Mouse (Mus musculus): ENCODE measurements at regions not wholly inside any gene's neighbourhood (a gene's known extent, or its start where the extent isn't known, plus 50 kb on each side); places are given as distances from the start of the nearest gene placed in this dataset.
A peak's percentile ranks its signal among the peaks of the same experiment; 100 is the strongest.

DNA sequence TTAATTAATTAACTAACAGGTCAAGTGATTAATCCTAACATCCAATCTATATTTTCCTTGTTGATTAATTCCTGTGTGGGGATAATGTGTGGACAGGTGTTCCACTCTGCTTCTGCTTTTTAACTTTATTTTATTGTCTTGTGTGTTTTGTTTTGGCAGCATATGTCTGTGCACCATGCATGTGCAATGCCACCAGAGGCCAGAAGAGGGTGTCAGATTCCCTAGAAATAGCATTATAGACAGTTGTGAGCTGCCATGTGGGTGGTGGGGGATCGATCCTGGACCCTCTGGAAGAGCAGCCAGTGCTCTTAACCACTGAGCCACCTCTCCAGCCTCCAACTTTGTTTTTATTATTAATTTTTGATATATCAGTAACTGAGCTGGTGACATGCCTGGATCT lies 65.6 kb downstream of the En1 start:
- H3K36me3 ChIP-seq (ENCODE audit: control insufficient read depth, insufficient read depth): no peaks in the 10 kb centered on the region
- ATAC-seq (replicated peaks; ENCODE audit: extremely low read depth, insufficient read depth, low FRiP score): no peak
- H3K9me3 ChIP-seq (replicated peaks; ENCODE audit: control insufficient read depth, low read length): no peaks in the 10 kb centered on the region
- WGBS: 79% methylated on average over 1 of the region's 1 CpGs
- H3K27me3 ChIP-seq (ENCODE audit: control insufficient read depth, insufficient read depth, low read length): no peaks in the 10 kb centered on the region
- H3K27ac ChIP-seq (ENCODE audit: low read length): no peak overlapping the region
- no peaks in the 10 kb centered on the region for H3K4me1 ChIP-seq (ENCODE audit: control insufficient read depth, insufficient read depth, low read length)
- no peak overlapping the region for H3K4me2 ChIP-seq (ENCODE audit: low read depth, low read length)
- no peak overlapping the region for H3K9ac ChIP-seq (ENCODE audit: low read length)
- no peak overlapping the region for H3K4me3 ChIP-seq (ENCODE audit: low read length)

DNA sequence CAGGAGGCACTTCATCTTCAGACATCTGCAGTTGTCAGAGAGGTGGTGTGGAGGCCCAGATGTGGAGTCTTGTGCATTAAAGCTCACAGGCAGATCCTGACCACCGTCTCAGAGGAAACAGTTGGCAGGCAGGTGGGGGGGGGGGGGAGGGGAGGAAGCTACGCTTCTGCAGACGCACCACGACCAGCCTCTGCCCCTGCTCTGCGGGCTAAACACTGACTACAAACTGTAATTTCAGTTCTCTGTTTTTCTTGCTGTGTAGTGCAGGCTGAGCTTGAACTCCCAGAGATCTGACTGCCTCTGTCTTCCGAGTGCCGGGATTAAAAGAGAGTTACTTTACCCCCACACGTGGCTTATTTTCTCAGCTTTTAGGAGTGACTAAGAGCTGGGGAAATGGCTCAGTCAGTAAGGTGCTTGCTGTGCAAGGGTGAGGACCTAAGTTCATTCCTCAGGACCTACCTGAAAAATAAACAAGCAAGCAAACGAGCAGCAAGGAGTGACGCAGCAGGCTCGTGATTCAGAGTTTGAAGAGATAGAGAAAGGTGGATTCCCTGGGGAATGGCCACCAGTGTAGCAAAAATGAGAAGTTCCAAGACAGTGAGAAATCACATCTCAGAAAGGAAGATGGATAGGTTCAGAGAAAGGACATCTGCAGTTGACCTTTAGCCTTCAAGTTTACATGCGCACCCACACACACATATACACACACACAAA lies 81.5 kb downstream of the En1 start:
- H3K4me1 ChIP-seq (ENCODE audit: control insufficient read depth, insufficient read depth, low read length): no peaks in the 10 kb centered on the region
- H3K27ac ChIP-seq (ENCODE audit: low read length): no peak overlapping the region
- WGBS: 53% methylated on average over 11 of the region's 12 CpGs

DNA sequence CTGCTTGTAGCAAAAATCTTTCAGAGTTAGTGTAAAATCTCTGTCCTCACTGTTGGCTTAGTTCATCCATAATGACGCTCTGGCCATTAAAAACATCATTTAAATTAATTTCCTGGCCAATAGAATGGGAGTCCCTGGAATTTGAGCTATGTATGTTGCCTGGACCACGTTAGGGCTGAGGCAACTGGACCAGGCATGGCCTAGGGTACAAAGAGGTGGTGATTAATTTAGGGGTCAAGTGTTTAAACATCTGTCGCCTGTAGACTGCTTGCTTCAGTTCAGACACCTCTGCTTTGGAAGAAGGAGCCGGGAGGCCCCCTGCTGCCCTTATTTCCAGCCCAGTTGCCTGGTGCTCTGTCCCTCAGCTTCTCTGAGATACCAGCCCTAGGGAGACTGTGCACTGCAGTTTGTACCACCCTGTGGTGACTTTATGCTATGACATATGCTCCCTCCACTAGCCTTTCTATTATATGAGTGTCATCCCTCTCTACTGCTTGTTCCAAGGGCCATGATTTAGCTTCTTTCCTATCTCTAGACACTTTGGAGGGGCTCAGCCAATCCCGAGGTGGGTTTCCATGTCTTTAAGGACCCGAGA lies 83.5 kb downstream of the En1 start:
- Histone ChIP-seq H3K36me3 (ENCODE audit: control insufficient read depth, insufficient read depth) (no peaks in the 10 kb centered on the region), H3K27ac (ENCODE audit: low read length) (no peak overlapping the region), H3K4me3 (ENCODE audit: low read length) (no peak overlapping the region), H3K9me3 (replicated peaks; ENCODE audit: control insufficient read depth, low read length) (no peaks in the 10 kb centered on the region), H3K27me3 (ENCODE audit: control insufficient read depth, insufficient read depth, low read length) (no peaks in the 10 kb centered on the region), H3K4me2 (ENCODE audit: low read depth, low read length) (no peak overlapping the region), H3K4me1 (ENCODE audit: control insufficient read depth, insufficient read depth, low read length) (no peaks in the 10 kb centered on the region), H3K9ac (ENCODE audit: low read length) (no peak overlapping the region)
- 0 out of 2 replicates have a peak, but pooled peaks have one; percentile 16 for ATAC-seq (replicated peaks; ENCODE audit: extremely low read depth, insufficient read depth, low FRiP score)
- 42% methylated on average over 6 of the region's 6 CpGs for WGBS

More for the DNA sequence above, 81.5 kb downstream of the En1 start:
- Histone ChIP-seq H3K27me3 (ENCODE audit: control insufficient read depth, insufficient read depth, low read length) (no peaks in the 10 kb centered on the region), H3K4me3 (ENCODE audit: low read length) (no peak overlapping the region), H3K36me3 (ENCODE audit: control insufficient read depth, insufficient read depth) (no peaks in the 10 kb centered on the region), H3K9ac (ENCODE audit: low read length) (no peak overlapping the region), H3K4me2 (ENCODE audit: low read depth, low read length) (no peak overlapping the region), H3K9me3 (replicated peaks; ENCODE audit: control insufficient read depth, low read length) (no peaks in the 10 kb centered on the region)
- 0 out of 2 replicates have a peak, but pooled peaks have one; percentile 42 for ATAC-seq (replicated peaks; ENCODE audit: extremely low read depth, insufficient read depth, low FRiP score)

DNA sequence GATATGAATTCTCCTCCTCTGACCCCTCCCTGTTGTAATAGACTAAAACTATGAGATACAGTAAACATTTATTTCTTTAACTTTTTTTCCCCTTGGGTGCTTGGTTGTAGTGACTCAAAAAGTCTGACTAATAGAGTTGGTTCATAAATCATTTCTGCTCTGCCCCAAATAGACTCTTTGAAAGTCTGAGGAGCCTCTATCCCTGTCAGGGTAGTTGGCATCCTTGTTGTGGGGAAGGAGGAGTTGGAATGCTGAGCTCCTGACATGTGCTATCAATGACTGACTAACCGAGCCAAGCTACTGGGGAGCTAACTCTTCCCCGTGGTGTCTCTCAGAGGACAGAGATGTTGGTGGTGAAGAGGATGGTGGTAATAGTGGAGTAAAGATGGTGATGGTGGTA lies 89.4 kb downstream of the En1 start:
- ATAC-seq (replicated peaks; ENCODE audit: extremely low read depth, insufficient read depth, low FRiP score): no peak
- H3K4me2 ChIP-seq (ENCODE audit: low read depth, low read length): no peak overlapping the region
- H3K4me1 ChIP-seq (ENCODE audit: control insufficient read depth, insufficient read depth, low read length): no peaks in the 10 kb centered on the region
- H3K9ac ChIP-seq (ENCODE audit: low read length): no peak overlapping the region
- 0 out of 2 replicates have a peak, but pooled peaks cover 6% of the 10 kb centered on the region for H3K9me3 ChIP-seq (replicated peaks; ENCODE audit: control insufficient read depth, low read length)
- no peak overlapping the region for H3K4me3 ChIP-seq (ENCODE audit: low read length)
- no peaks in the 10 kb centered on the region for H3K27me3 ChIP-seq (ENCODE audit: control insufficient read depth, insufficient read depth, low read length)
- WGBS: 73% methylated on average over 2 of the region's 2 CpGs
- H3K27ac ChIP-seq (ENCODE audit: low read length): no peak overlapping the region
- H3K36me3 ChIP-seq (ENCODE audit: control insufficient read depth, insufficient read depth): no peaks in the 10 kb centered on the region

DNA sequence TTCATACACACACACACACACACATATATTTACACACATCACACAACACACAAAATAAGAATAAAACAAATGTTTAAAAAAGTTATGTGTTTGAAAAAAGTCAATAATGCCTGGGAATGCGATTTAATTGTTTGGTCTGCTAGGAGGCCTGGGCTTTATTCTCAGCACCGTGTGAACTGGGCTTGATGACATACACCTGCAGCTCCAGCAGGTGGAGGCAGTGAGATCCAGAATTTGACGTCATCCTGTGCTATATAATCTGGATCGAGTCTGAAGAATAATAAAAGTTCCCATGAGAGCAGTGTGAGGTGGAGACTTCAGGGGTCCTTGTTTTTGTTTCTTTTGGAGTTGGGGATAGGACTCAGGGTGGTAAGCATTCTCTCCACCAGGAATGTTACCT lies 96.0 kb downstream of the En1 start:
- Histone ChIP-seq H3K4me3 (ENCODE audit: low read length) (no peak overlapping the region), H3K36me3 (ENCODE audit: control insufficient read depth, insufficient read depth) (no peaks in the 10 kb centered on the region), H3K27me3 (ENCODE audit: control insufficient read depth, insufficient read depth, low read length) (no peaks in the 10 kb centered on the region), H3K4me1 (ENCODE audit: control insufficient read depth, insufficient read depth, low read length) (no peaks in the 10 kb centered on the region), H3K27ac (ENCODE audit: low read length) (no peak overlapping the region), H3K9ac (ENCODE audit: low read length) (no peak overlapping the region), H3K9me3 (replicated peaks; ENCODE audit: control insufficient read depth, low read length) (0 out of 2 replicates have a peak, but pooled peaks cover 6% of the 10 kb centered on the region), H3K4me2 (ENCODE audit: low read depth, low read length) (no peak overlapping the region)
- WGBS: 77% methylated on average over 4 of the region's 4 CpGs
- no peak for ATAC-seq (replicated peaks; ENCODE audit: extremely low read depth, insufficient read depth, low FRiP score)

DNA sequence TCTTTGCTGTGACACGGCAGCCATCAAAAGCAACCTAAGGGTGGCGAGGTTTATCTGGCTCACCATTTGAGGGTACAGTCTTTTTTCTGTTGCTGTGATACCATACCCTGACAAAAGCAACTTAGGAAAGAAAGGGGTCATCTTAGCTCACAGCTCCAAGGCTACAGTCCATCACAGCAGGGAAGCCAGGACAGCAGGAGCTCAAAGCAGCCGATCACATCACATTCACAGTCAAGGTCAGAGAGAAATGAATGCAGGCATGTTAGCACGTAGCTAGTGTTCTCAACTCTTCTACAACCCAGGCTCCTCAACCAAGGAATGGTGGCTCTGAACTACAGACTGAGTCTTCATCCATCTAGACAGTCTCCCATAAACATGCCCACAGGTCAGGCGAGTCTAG lies 102.0 kb downstream of the En1 start:
- Histone ChIP-seq H3K27me3 (ENCODE audit: control insufficient read depth, insufficient read depth, low read length) (no peaks in the 10 kb centered on the region), H3K9ac (ENCODE audit: low read length) (no peak overlapping the region), H3K9me3 (replicated peaks; ENCODE audit: control insufficient read depth, low read length) (no peaks in the 10 kb centered on the region), H3K36me3 (ENCODE audit: control insufficient read depth, insufficient read depth) (no peaks in the 10 kb centered on the region), H3K4me1 (ENCODE audit: control insufficient read depth, insufficient read depth, low read length) (no peaks in the 10 kb centered on the region), H3K4me2 (ENCODE audit: low read depth, low read length) (no peak overlapping the region), H3K27ac (ENCODE audit: low read length) (no peak overlapping the region), H3K4me3 (ENCODE audit: low read length) (no peak overlapping the region)
- 72% methylated on average over 5 of the region's 5 CpGs for WGBS
- ATAC-seq (replicated peaks; ENCODE audit: extremely low read depth, insufficient read depth, low FRiP score): no peak

DNA sequence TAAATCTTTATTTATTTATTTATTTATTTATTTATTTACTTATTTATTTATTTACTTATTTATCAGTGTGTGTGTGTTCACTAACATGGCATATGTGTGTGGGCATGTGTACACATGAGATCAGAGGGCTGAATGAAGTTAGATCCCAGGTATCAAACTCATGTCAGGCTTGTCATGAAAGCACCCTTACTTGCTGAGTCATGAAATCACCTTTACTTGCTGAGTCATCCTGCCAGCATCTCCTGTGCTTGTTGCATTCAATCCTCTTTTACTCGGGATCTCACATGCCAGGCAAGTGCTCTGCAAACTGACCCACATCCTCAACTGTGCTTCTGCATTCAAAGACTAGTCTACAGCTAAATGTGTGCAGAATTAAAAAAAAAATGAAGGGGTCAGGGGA lies 103.8 kb downstream of the En1 start:
- Histone ChIP-seq H3K9me3 (replicated peaks; ENCODE audit: control insufficient read depth, low read length) (no peaks in the 10 kb centered on the region), H3K36me3 (ENCODE audit: control insufficient read depth, insufficient read depth) (no peaks in the 10 kb centered on the region), H3K4me2 (ENCODE audit: low read depth, low read length) (no peak overlapping the region), H3K4me3 (ENCODE audit: low read length) (no peak overlapping the region), H3K27me3 (ENCODE audit: control insufficient read depth, insufficient read depth, low read length) (no peaks in the 10 kb centered on the region), H3K4me1 (ENCODE audit: control insufficient read depth, insufficient read depth, low read length) (no peaks in the 10 kb centered on the region), H3K9ac (ENCODE audit: low read length) (no peak overlapping the region), H3K27ac (ENCODE audit: low read length) (no peak overlapping the region)
- 42% methylated on average over 1 of the region's 1 CpGs for WGBS
- no peak for ATAC-seq (replicated peaks; ENCODE audit: extremely low read depth, insufficient read depth, low FRiP score)

DNA sequence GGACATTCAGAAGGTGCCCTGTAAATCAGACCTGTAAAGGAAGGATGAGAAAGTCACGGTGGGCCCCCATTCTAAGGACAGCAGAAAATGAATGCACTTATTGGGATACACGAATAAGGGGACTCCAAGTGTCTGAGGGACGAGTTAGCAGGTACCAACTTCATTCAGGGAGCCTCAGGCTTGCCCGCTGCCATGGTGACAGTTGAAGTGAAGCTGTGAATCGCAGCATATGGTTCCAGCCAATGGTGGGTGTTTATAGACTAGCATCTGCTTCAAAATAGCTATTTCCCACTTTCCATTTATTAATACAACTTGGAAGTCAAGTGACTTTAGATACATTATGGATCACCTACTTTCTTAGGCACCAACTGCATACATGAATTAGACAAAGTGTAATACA lies 106.3 kb downstream of the En1 start:
- Histone ChIP-seq H3K4me3 (ENCODE audit: low read length) (no peak overlapping the region), H3K4me1 (ENCODE audit: control insufficient read depth, insufficient read depth, low read length) (no peaks in the 10 kb centered on the region), H3K9me3 (replicated peaks; ENCODE audit: control insufficient read depth, low read length) (no peaks in the 10 kb centered on the region), H3K27me3 (ENCODE audit: control insufficient read depth, insufficient read depth, low read length) (no peaks in the 10 kb centered on the region), H3K36me3 (ENCODE audit: control insufficient read depth, insufficient read depth) (no peaks in the 10 kb centered on the region), H3K9ac (ENCODE audit: low read length) (no peak overlapping the region), H3K27ac (ENCODE audit: low read length) (no peak overlapping the region), H3K4me2 (ENCODE audit: low read depth, low read length) (no peak overlapping the region)
- no peak for ATAC-seq (replicated peaks; ENCODE audit: extremely low read depth, insufficient read depth, low FRiP score)
- 71% methylated on average over 5 of the region's 5 CpGs for WGBS

DNA sequence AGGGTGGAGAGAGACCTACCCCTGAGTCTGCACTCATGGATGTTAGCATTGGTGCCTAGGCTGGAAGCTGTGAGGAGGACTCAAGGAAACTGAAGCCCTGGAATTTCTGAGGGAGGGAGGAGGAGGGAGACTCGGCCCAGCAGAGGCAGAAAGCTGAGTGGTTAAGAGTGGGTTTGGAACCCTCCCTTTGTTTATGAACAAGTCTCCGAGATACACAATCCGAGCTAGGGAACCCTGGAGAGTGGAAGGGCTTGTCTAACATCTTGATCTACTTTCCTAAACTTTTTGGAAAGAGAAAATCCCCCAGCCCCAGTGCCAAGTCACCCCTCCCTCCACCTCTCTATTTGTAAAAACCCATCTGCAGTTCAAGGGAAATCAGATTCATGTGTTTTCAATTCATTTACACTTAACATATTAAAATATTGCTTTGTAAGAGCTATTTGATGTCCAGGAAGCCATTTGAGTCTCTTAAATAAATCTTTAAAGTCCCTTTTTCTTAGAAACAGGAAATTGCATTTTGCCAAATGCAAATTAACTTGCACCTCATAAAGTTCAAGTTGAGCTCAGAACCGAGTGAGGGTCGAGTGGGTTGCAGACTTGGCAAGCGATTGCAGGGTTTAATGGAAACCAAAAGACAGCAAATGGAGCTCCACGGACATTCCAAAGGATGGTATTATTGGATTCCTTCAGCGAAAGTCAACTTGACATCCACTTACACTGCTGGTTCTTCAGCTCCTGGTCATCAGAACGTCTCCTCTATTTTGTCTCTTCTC lies 113.1 kb downstream of the En1 start:
- WGBS: 66% methylated on average over 9 of the region's 9 CpGs
- Histone ChIP-seq H3K4me2 (ENCODE audit: low read depth, low read length) (no peak overlapping the region), H3K4me1 (ENCODE audit: control insufficient read depth, insufficient read depth, low read length) (no peaks in the 10 kb centered on the region), H3K27ac (ENCODE audit: low read length) (no peak overlapping the region), H3K4me3 (ENCODE audit: low read length) (no peak overlapping the region), H3K27me3 (ENCODE audit: control insufficient read depth, insufficient read depth, low read length) (no peaks in the 10 kb centered on the region), H3K36me3 (ENCODE audit: control insufficient read depth, insufficient read depth) (no peaks in the 10 kb centered on the region), H3K9ac (ENCODE audit: low read length) (no peak overlapping the region), H3K9me3 (replicated peaks; ENCODE audit: control insufficient read depth, low read length) (no peaks in the 10 kb centered on the region)
- ATAC-seq (replicated peaks; ENCODE audit: extremely low read depth, insufficient read depth, low FRiP score): no peak

Measured in heart, embryonic 16.5 days (tissue).